Mouse (Mus musculus) limb, embryonic 10.5 days (tissue): ENCODE results near the gene Aatk. TPM values are rescaled to one million over a fixed set of nuclear protein-coding genes. Genes with fewer than 3 reads are reported as not detected.

ENCODE experiments used
- DNase-seq: peaks from one replicate; pipeline ENCODE4 v3.0.0-alpha.2; 2017; ENCODE audit warnings: low spot score
- H3K27ac ChIP-seq: fragments of 300-500 bp; sonication (generic); 2 replicates; pipeline ENCODE4 v1.5.1; 2016; ENCODE audit warnings: mild to moderate bottlenecking
- H3K27me3 ChIP-seq: fragments of 300-500 bp; sonication (generic); 2 replicates; pipeline ENCODE4 v1.6.1; 2016; ENCODE audit warnings: low read depth, mild to moderate bottlenecking; ENCODE audit not compliant: poor library complexity, severe bottlenecking
- H3K36me3 ChIP-seq: fragments of 300-500 bp; sonication (generic); 2 replicates; pipeline ENCODE4 v1.6.1; 2016; ENCODE audit warnings: mild to moderate bottlenecking, moderate library complexity
- H3K4me1 ChIP-seq: fragments of 300-500 bp; sonication (generic); 2 replicates; pipeline ENCODE4 v1.6.1; 2016
- H3K4me3 ChIP-seq: fragments of 300-500 bp; sonication (generic); 2 replicates; pipeline ENCODE4 v1.5.1; 2016; ENCODE audit warnings: mild to moderate bottlenecking, moderate library complexity
- H3K9me3 ChIP-seq: fragments of 300-500 bp; sonication (generic); replicated peaks from 2 replicates; pipeline ENCODE4 v1.6.1; 2016; ENCODE audit warnings: mild to moderate bottlenecking
- WGBS: fragments of 180-500 bp; shearing (Covaris S2); methylation state at CpG from one replicate; pipeline ENCODE4 v1.1.7; 2016; 5-methylcytosine and 5-hydroxymethylcytosine counted together
- polyA plus RNA-seq: library from polyadenylated mRNA; unstranded; fragments of >200 nt; fragmentation: Nextera tagmentation; extraction: Ambion mirVana; gene quantifications from 2 replicates; pipeline ENCODE4 v1.2.1, GENCODE M21; 2016

The Aatk gene
- polyA plus RNA-seq, 1 experiment from 2014 or later, result 1.7 TPM

GRCm38 (mm10) chr11:119990658-119991337 is 56.2 kb downstream of the Aatk start:
- H3K9me3 ChIP-seq, result no peaks in the 10 kb centered on the region
- WGBS, result 48% methylated on average over 10 of the region's 10 CpGs
- H3K4me3 ChIP-seq, result peak overlapping the region; percentile 26; the same call in 1 of the 2 replicates
- H3K4me1 ChIP-seq, result peaks cover 32% of the 10 kb centered on the region
- peak overlapping the region; percentile 63 for H3K27ac ChIP-seq
- H3K36me3 ChIP-seq, result peaks cover 22% of the 10 kb centered on the region
- DNase-seq, result no peak
- H3K27me3 ChIP-seq, result no peaks in the 10 kb centered on the region

- Histone ChIP-seq H3K9me3 (no peaks in the 10 kb centered on the region), H3K4me3 (no peak overlapping the region), H3K27ac (peak overlapping the region; percentile 48; the same call in 1 of the 2 replicates), H3K27me3 (no peaks in the 10 kb centered on the region), H3K36me3 (peaks cover 10% of the 10 kb centered on the region), H3K4me1 (peaks cover 32% of the 10 kb centered on the region)
- WGBS, result 58% methylated on average over 10 of the region's 10 CpGs
- DNase-seq, result no peak
Measured at GRCm38 (mm10) chr11:119989115-119989564, 57.8 kb downstream of the Aatk start.

GRCm38 (mm10) chr11:119988391-119988790 is 58.6 kb downstream of the Aatk start:
- Histone ChIP-seq H3K9me3 (no peaks in the 10 kb centered on the region), H3K4me1 (peaks cover 32% of the 10 kb centered on the region), H3K27ac (no peak overlapping the region), H3K36me3 (peaks cover 9% of the 10 kb centered on the region; the same call in 1 of the 2 replicates), H3K4me3 (no peak overlapping the region), H3K27me3 (no peaks in the 10 kb centered on the region)
- DNase-seq, result no peak
- WGBS, result 94% methylated on average over 7 of the region's 7 CpGs

GRCm38 (mm10) chr11:119987876-119988275 is 59.1 kb downstream of the Aatk start:
- H3K36me3 ChIP-seq, result peaks cover 9% of the 10 kb centered on the region; the same call in 1 of the 2 replicates
- peaks cover 32% of the 10 kb centered on the region for H3K4me1 ChIP-seq
- H3K4me3 ChIP-seq, result no peak overlapping the region
- H3K27ac ChIP-seq, result no peak overlapping the region
- H3K27me3 ChIP-seq, result no peaks in the 10 kb centered on the region
- H3K9me3 ChIP-seq, result no peaks in the 10 kb centered on the region
- no peak for DNase-seq
- WGBS, result 91% methylated on average over 7 of the region's 7 CpGs

GRCm38 (mm10) chr11:119986751-119987425 is 60.1 kb downstream of the Aatk start:
- no peak overlapping the region for H3K4me3 ChIP-seq
- no peak for DNase-seq
- H3K27ac ChIP-seq, result no peak overlapping the region
- H3K27me3 ChIP-seq, result no peaks in the 10 kb centered on the region
- H3K36me3 ChIP-seq, result peaks cover 16% of the 10 kb centered on the region
- H3K9me3 ChIP-seq, result no peaks in the 10 kb centered on the region
- peaks cover 32% of the 10 kb centered on the region for H3K4me1 ChIP-seq
- WGBS, result 85% methylated on average over 9 of the region's 9 CpGs

GRCm38 (mm10) chr11:119983151-119983550 is 63.8 kb downstream of the Aatk start:
- no peak overlapping the region for H3K27ac ChIP-seq
- H3K4me3 ChIP-seq, result no peak overlapping the region
- no peak for DNase-seq
- WGBS, result 97% methylated on average over 2 of the region's 2 CpGs
- H3K9me3 ChIP-seq, result no peaks in the 10 kb centered on the region
- peaks cover 25% of the 10 kb centered on the region for H3K36me3 ChIP-seq
- H3K4me1 ChIP-seq, result no peaks in the 10 kb centered on the region; the same call in 1 of the 2 replicates
- H3K27me3 ChIP-seq, result no peaks in the 10 kb centered on the region

GRCm38 (mm10) chr11:119982236-119982635 is 64.7 kb downstream of the Aatk start:
- DNase-seq, result no peak

GRCm38 (mm10) chr11:119981769-119982168 is 65.2 kb downstream of the Aatk start:
- H3K4me3 ChIP-seq, result no peak overlapping the region
- no peak overlapping the region for H3K27ac ChIP-seq
- no peaks in the 10 kb centered on the region for H3K27me3 ChIP-seq
- H3K4me1 ChIP-seq, result no peaks in the 10 kb centered on the region; the same call in none of the 2 replicates
- no peaks in the 10 kb centered on the region for H3K9me3 ChIP-seq
- 79% methylated on average over 3 of the region's 3 CpGs for WGBS
- H3K36me3 ChIP-seq, result peaks cover 25% of the 10 kb centered on the region
- DNase-seq, result no peak

More at GRCm38 (mm10) chr11:119982236-119982635, 64.7 kb downstream of the Aatk start:
- Histone ChIP-seq H3K27me3 (no peaks in the 10 kb centered on the region), H3K9me3 (no peaks in the 10 kb centered on the region), H3K4me1 (no peaks in the 10 kb centered on the region; the same call in none of the 2 replicates), H3K4me3 (no peak overlapping the region), H3K27ac (no peak overlapping the region), H3K36me3 (peaks cover 25% of the 10 kb centered on the region)
- 92% methylated on average over 3 of the region's 3 CpGs for WGBS

GRCm38 (mm10) chr11:119979596-119980385 is 67.2 kb downstream of the Aatk start:
- DNase-seq, result no peak
- Histone ChIP-seq H3K36me3 (peaks cover 25% of the 10 kb centered on the region), H3K27ac (no peak overlapping the region), H3K9me3 (no peaks in the 10 kb centered on the region), H3K27me3 (no peaks in the 10 kb centered on the region), H3K4me1 (no peaks in the 10 kb centered on the region; the same call in none of the 2 replicates), H3K4me3 (no peak overlapping the region)
- 78% methylated on average over 10 of the region's 10 CpGs for WGBS

GRCm38 (mm10) chr11:119978701-119979100 is 68.3 kb downstream of the Aatk start:
- no peaks in the 10 kb centered on the region for H3K9me3 ChIP-seq
- no peak for DNase-seq
- WGBS, result 95% methylated on average over 4 of the region's 4 CpGs
- no peak overlapping the region for H3K27ac ChIP-seq
- H3K4me3 ChIP-seq, result no peak overlapping the region
- no peaks in the 10 kb centered on the region for H3K27me3 ChIP-seq
- no peaks in the 10 kb centered on the region; the same call in none of the 2 replicates for H3K4me1 ChIP-seq
- peaks cover 26% of the 10 kb centered on the region for H3K36me3 ChIP-seq

- H3K27me3 ChIP-seq, result no peaks in the 10 kb centered on the region
- no peak overlapping the region for H3K4me3 ChIP-seq
- 78% methylated on average over 8 of the region's 8 CpGs for WGBS
- DNase-seq, result no peak
- peaks cover 10% of the 10 kb centered on the region for H3K36me3 ChIP-seq
- no peaks in the 10 kb centered on the region for H3K9me3 ChIP-seq
- no peak overlapping the region for H3K27ac ChIP-seq
- H3K4me1 ChIP-seq, result no peaks in the 10 kb centered on the region; the same call in none of the 2 replicates
Measured at GRCm38 (mm10) chr11:119975739-119976501, 71.0 kb downstream of the Aatk start.

GRCm38 (mm10) chr11:119973789-119974188 is 73.2 kb downstream of the Aatk start:
- no peaks in the 10 kb centered on the region; the same call in 1 of the 2 replicates for H3K4me1 ChIP-seq
- peaks cover 14% of the 10 kb centered on the region for H3K36me3 ChIP-seq
- H3K9me3 ChIP-seq, result no peaks in the 10 kb centered on the region
- H3K27ac ChIP-seq, result no peak overlapping the region
- no peaks in the 10 kb centered on the region for H3K27me3 ChIP-seq
- WGBS, result 85% methylated on average over 4 of the region's 4 CpGs
- no peak overlapping the region for H3K4me3 ChIP-seq
- no peak for DNase-seq
